In the genomic region with DNA sequence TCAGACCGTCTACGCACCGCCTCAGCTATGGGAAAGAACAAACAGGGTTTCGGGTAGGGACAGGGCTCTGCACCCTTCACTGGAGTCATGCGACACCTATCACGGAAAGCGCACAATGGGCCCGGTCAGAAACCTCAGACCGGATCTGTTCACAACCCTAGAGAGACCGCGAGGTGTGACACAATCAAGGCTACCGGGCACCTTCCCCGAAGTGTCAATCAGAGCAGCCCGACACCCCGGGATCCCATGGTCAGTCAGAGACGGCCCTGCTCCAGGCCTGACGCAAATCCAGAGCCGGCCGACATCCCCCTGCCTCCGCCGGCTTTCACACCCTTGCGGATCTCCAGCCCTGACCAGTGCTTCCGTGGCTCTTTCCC, we compare ENCODE assay signal across 8 mouse cellular contexts. TPM values are rescaled to one million over a fixed set of nuclear protein-coding genes. Genes with fewer than 3 reads are reported as not detected.
DNase-seq lines count a peak whose midpoint lies in the region; ATAC-seq lines count a peak whose summit lies in the region.

No protein-coding gene starts in this region.

- H3K27ac ChIP-seq in heart, embryonic 14.5 days (replicated peaks in 1 of 2; ENCODE audit: control insufficient read depth in 1 of 2, insufficient read depth in 1 of 2, low read depth in 2 of 2, low read length in 2 of 2), result peak overlapping the region; percentile 75 to 78
- H3K27ac ChIP-seq in forebrain, embryonic 12.5 days, result peak overlapping the region; percentile 64
- H3K27ac ChIP-seq in liver, embryonic 12.5 days, result peak overlapping the region; percentile 36; the same call in 1 of the 2 replicates
- H3K27ac ChIP-seq in neural tube, embryonic 14.5 days (ENCODE audit: low read depth, low read length), result peak overlapping the region; percentile 85

- H3K4me3 ChIP-seq in heart, embryonic 14.5 days (ENCODE audit: control insufficient read depth in 1 of 2, insufficient read depth in 1 of 2, low read depth in 1 of 2, low read length in 2 of 2), result peak overlapping the region; percentile 81 to 99
- peak overlapping the region; percentile 72 for H3K4me3 ChIP-seq in forebrain, embryonic 12.5 days (replicated peaks)
- H3K4me3 ChIP-seq in liver, embryonic 12.5 days, result peak overlapping the region; percentile 67
- H3K4me3 ChIP-seq in neural tube, embryonic 14.5 days (ENCODE audit: low read depth, low read length), result peak overlapping the region; percentile 80

- no peaks in the 10 kb centered on the region for H3K36me3 ChIP-seq in heart, embryonic 14.5 days (ENCODE audit: control insufficient read depth, insufficient read depth, low read length)
- no peaks in the 10 kb centered on the region for H3K36me3 ChIP-seq in forebrain, embryonic 12.5 days (replicated peaks)
- no peaks in the 10 kb centered on the region for H3K36me3 ChIP-seq in liver, embryonic 12.5 days
- no peaks in the 10 kb centered on the region for H3K36me3 ChIP-seq in neural tube, embryonic 14.5 days (ENCODE audit: control insufficient read depth, insufficient read depth, low read length)

- H3K4me1 ChIP-seq in heart, embryonic 14.5 days (ENCODE audit: control insufficient read depth in 2 of 2, insufficient read depth in 2 of 2, low read length in 2 of 2), result peaks cover 6 to 9% of the 10 kb centered on the region in 2 experiments
- H3K4me1 ChIP-seq in forebrain, embryonic 12.5 days, result peaks cover 13% of the 10 kb centered on the region
- peaks cover 26% of the 10 kb centered on the region for H3K4me1 ChIP-seq in liver, embryonic 12.5 days
- H3K4me1 ChIP-seq in neural tube, embryonic 14.5 days (ENCODE audit: control insufficient read depth, insufficient read depth, low read length), result peaks cover 13% of the 10 kb centered on the region

- H3K27me3 ChIP-seq in heart, embryonic 14.5 days (ENCODE audit: control insufficient read depth, insufficient read depth, low read length), result no peaks in the 10 kb centered on the region
- H3K27me3 ChIP-seq in forebrain, embryonic 12.5 days, result no peaks in the 10 kb centered on the region
- H3K27me3 ChIP-seq in liver, embryonic 12.5 days (replicated peaks), result peaks cover 15% of the 10 kb centered on the region
- H3K27me3 ChIP-seq in neural tube, embryonic 14.5 days (ENCODE audit: control insufficient read depth, insufficient read depth, low read length), result no peaks in the 10 kb centered on the region

- no peak for DNase-seq in heart, adult 11 months
- peak; percentile 28 for DNase-seq in ES-CJ7 (ENCODE audit: low read depth, low spot score)
- DNase-seq in thymus, postnatal 0 days (ENCODE audit: low spot score), result no peak
- DNase-seq in thymus, postnatal 10 days (ENCODE audit: low spot score in 2 of 2), result no peak

- peak; percentile 62 for ATAC-seq in heart, embryonic 14.5 days (ENCODE audit: insufficient number of reproducible peaks, insufficient read depth, low FRiP score, low read depth)
- ATAC-seq in forebrain, embryonic 12.5 days (ENCODE audit: low FRiP score), result no peak; the same call in none of the 2 replicates
- ATAC-seq in liver, embryonic 12.5 days, result peak; percentile 25; the same call in 1 of the 2 replicates
- ATAC-seq in neural tube, embryonic 14.5 days (ENCODE audit: low read depth), result peak; percentile 76; the same call in 1 of the 2 replicates

- H3K4me2 ChIP-seq in heart, embryonic 14.5 days (ENCODE audit: low read length), result peak overlapping the region; percentile 83
- H3K4me2 ChIP-seq in forebrain, embryonic 12.5 days, result peak overlapping the region; percentile 62
- H3K4me2 ChIP-seq in liver, embryonic 12.5 days, result peak overlapping the region; percentile 91
- peak overlapping the region; percentile 72 for H3K4me2 ChIP-seq in neural tube, embryonic 14.5 days (ENCODE audit: low read depth, low read length)

- H3K9me3 ChIP-seq in heart, embryonic 14.5 days (ENCODE audit: control insufficient read depth, low read length), result no peaks in the 10 kb centered on the region
- H3K9me3 ChIP-seq in forebrain, embryonic 12.5 days, result no peaks in the 10 kb centered on the region
- H3K9me3 ChIP-seq in liver, embryonic 12.5 days (replicated peaks), result no peaks in the 10 kb centered on the region
- H3K9me3 ChIP-seq in neural tube, embryonic 14.5 days (ENCODE audit: control insufficient read depth, low read length), result no peaks in the 10 kb centered on the region

- WGBS in heart, embryonic 14.5 days, result under 1% methylated on average over 23 of the region's 23 CpGs
- under 1% methylated on average over 23 of the region's 23 CpGs for WGBS in forebrain, embryonic 12.5 days
- WGBS in liver, embryonic 12.5 days (ENCODE audit: insufficient replicate concordance), result under 1% methylated on average over 23 of the region's 23 CpGs
- under 1% methylated on average over 23 of the region's 23 CpGs for WGBS in neural tube, embryonic 14.5 days

- peak overlapping the region; percentile 88 for H3K9ac ChIP-seq in heart, embryonic 14.5 days (ENCODE audit: low read length)
- peak overlapping the region; percentile 77 for H3K9ac ChIP-seq in forebrain, embryonic 12.5 days
- peak overlapping the region; percentile 72 for H3K9ac ChIP-seq in liver, embryonic 12.5 days
- H3K9ac ChIP-seq in neural tube, embryonic 14.5 days (replicated peaks; ENCODE audit: low read depth, low read length), result peak overlapping the region; percentile 85

RNA-seq across cellular contexts. Expression of a gene that starts 0.4 kb away (rescaled TPM):
- polyA plus RNA-seq in heart, embryonic 14.5 days (2014; fragmentation: Nextera tagmentation; extraction: Ambion mirVana), result 37.3 and 37.6 TPM in 2 replicates
- 36.4 and 37.0 TPM in 2 replicates for polyA plus RNA-seq in forebrain, embryonic 12.5 days (2016; fragmentation: Nextera tagmentation; extraction: Ambion mirVana)
- polyA plus RNA-seq in liver, embryonic 12.5 days (2016; fragmentation: Nextera tagmentation; extraction: Ambion mirVana), result 10.9 and 11.2 TPM in 2 replicates
- polyA plus RNA-seq in neural tube, embryonic 14.5 days (2014; fragmentation: Nextera tagmentation; extraction: Ambion mirVana), result 48.1 and 53.1 TPM in 2 replicates
- polyA plus RNA-seq in thymus, postnatal 0 days (2015; fragmentation: Nextera tagmentation; extraction: Ambion mirVana), result 16.9 and 18.5 TPM in 2 replicates

RNA-seq across cellular contexts. Expression of a gene that starts 57.6 kb away (rescaled TPM):
- 21.6 and 23.8 TPM in 2 replicates for polyA plus RNA-seq in heart, embryonic 14.5 days (2014; fragmentation: Nextera tagmentation; extraction: Ambion mirVana)
- polyA plus RNA-seq in forebrain, embryonic 12.5 days (2016; fragmentation: Nextera tagmentation; extraction: Ambion mirVana), result 17.6 and 18.5 TPM in 2 replicates
- polyA plus RNA-seq in liver, embryonic 12.5 days (2016; fragmentation: Nextera tagmentation; extraction: Ambion mirVana), result 21.1 and 21.2 TPM in 2 replicates
- 23.4 and 34.4 TPM in 2 replicates for polyA plus RNA-seq in neural tube, embryonic 14.5 days (2014; fragmentation: Nextera tagmentation; extraction: Ambion mirVana)
- 9.6 and 10.5 TPM in 2 replicates for polyA plus RNA-seq in thymus, postnatal 0 days (2015; fragmentation: Nextera tagmentation; extraction: Ambion mirVana)
